Mouse (Mus musculus) cerebellum, postnatal 14 days (tissue): Measurements from ENCODE around the gene Mfsd1.

Experiments used
- DNase-seq, 2 experiments: peaks; one replicate each; pipeline ENCODE4 v3.0.0; 2021; ENCODE audit warnings: mixed read lengths in 2 of 2

The Mfsd1 gene

DNA sequence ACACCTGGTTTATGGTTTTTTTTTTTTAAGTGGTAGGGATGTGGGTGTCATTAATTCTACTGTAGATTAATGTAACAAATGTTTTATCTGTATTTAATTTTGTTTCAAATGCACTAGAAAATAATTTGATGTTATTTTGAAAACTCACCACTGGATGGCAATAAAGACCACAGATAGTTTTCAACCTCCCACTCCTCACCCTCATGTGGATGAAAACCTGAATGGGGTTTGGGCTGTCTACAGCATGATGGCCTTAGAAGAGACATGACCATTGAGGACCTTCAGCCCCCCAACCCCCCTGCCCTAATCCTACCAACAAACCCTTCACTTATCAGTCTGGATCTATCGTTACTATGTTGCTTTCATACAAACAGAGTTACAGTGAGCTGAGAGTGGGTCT, 42.1 kb downstream of the Mfsd1 start:
- peak; percentile 19 to 27 for DNase-seq

DNA sequence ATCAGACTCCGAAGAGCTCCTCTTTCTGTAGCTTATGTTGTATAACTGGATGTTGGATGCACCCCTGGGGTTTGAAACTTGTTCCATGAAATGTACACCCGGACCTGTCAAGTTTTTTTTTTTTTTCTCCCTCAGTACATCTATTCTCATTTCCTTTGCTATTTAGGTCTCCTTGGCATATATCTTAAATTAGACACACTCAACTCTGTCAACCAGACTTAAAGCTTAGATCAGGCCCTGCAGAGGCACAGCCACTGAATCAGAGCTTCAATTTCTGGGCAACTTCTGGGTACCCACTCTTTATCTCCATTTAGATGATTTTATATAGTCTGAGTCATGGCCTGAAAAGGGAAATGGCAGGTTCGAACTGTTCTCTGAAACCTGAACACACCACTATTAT, 60.6 kb downstream of the Mfsd1 start:
- no peak for DNase-seq

GRCm38 (mm10) chr3:67645640-67646466, 63.3 kb downstream of the Mfsd1 start:
- no peak for DNase-seq
